Mouse (Mus musculus) intestine, embryonic 15.5 days (tissue): Measurements from ENCODE around the gene Nalcn. TPM values are rescaled to one million over a fixed set of nuclear protein-coding genes. Genes with fewer than 3 reads are reported as not detected.

Experiments
- ATAC-seq: fragments of 200-750 bp; cut with Nextera tagmentation; 2 replicates; pipeline ENCODE4 v1.8.0; 2017; ENCODE audit warnings: moderate TSS enrichment, moderate library complexity
- H3K27ac ChIP-seq: fragments of 300-500 bp; sonication (generic); 2 replicates; pipeline ENCODE4 v1.5.1; 2015; ENCODE audit warnings: mild to moderate bottlenecking, inconsistent platforms
- H3K27me3 ChIP-seq: fragments of 300-500 bp; sonication (generic); replicated peaks from 2 replicates; pipeline ENCODE4 v1.6.1; 2015; ENCODE audit warnings: inconsistent platforms
- H3K36me3 ChIP-seq: fragments of 300-500 bp; sonication (generic); 2 replicates; pipeline ENCODE4 v1.6.1; 2015; ENCODE audit warnings: inconsistent platforms
- H3K4me1 ChIP-seq: fragments of 300-500 bp; sonication (generic); replicated peaks from 2 replicates; pipeline ENCODE4 v1.6.1; 2015; ENCODE audit warnings: inconsistent platforms
- H3K4me2 ChIP-seq: fragments of 300-500 bp; sonication (generic); replicated peaks from 2 replicates; pipeline ENCODE4 v1.6.1; 2015; ENCODE audit warnings: mild to moderate bottlenecking, inconsistent platforms
- H3K4me3 ChIP-seq: fragments of 300-500 bp; sonication (generic); replicated peaks from 2 replicates; pipeline ENCODE4 v1.5.1; 2015; ENCODE audit warnings: inconsistent platforms
- H3K9ac ChIP-seq: fragments of 300-500 bp; sonication (generic); 2 replicates; pipeline ENCODE4 v1.6.1; 2015; ENCODE audit warnings: inconsistent platforms
- H3K9me3 ChIP-seq: fragments of 300-500 bp; sonication (generic); 2 replicates; pipeline ENCODE4 v1.6.1; 2016; ENCODE audit warnings: inconsistent platforms
- WGBS: fragments of 180-500 bp; shearing (Covaris S2); methylation state at CpG from one replicate; pipeline ENCODE4 v1.1.7; 2015; 5-methylcytosine and 5-hydroxymethylcytosine counted together
- polyA plus RNA-seq: library from polyadenylated mRNA; unstranded; fragments of >200 nt; fragmentation: Nextera tagmentation; extraction: Ambion mirVana; gene quantifications from 2 replicates; pipeline ENCODE4 v1.2.1, GENCODE M21; 2015

Gene Nalcn
- polyA plus RNA-seq, 1 experiment from 2014 or later, result 1.0 TPM

GRCm38 (mm10) chr14:123272121-123272520 lies 354.8 kb downstream of the Nalcn start:
- ATAC-seq, result no peak
- H3K4me2 ChIP-seq, result no peak overlapping the region
- WGBS, result 62% methylated on average over 2 of the region's 2 CpGs
- H3K27me3 ChIP-seq, result no peaks in the 10 kb centered on the region
- no peak overlapping the region for H3K4me3 ChIP-seq
- H3K36me3 ChIP-seq, result no peaks in the 10 kb centered on the region
- no peak overlapping the region for H3K9ac ChIP-seq
- H3K27ac ChIP-seq, result no peak overlapping the region
- H3K4me1 ChIP-seq, result no peaks in the 10 kb centered on the region
- H3K9me3 ChIP-seq, result no peaks in the 10 kb centered on the region

- no peaks in the 10 kb centered on the region for H3K36me3 ChIP-seq
- no peak overlapping the region for H3K27ac ChIP-seq
- 57% methylated on average over 1 of the region's 1 CpGs for WGBS
- no peak overlapping the region for H3K4me2 ChIP-seq
- H3K9ac ChIP-seq, result no peak overlapping the region
- ATAC-seq, result peak; percentile 69
- H3K27me3 ChIP-seq, result no peaks in the 10 kb centered on the region
- H3K4me1 ChIP-seq, result no peaks in the 10 kb centered on the region
- no peak overlapping the region for H3K4me3 ChIP-seq
- no peaks in the 10 kb centered on the region for H3K9me3 ChIP-seq
Measured at GRCm38 (mm10) chr14:123240738-123241137, 386.2 kb downstream of the Nalcn start.

- H3K4me3 ChIP-seq, result no peak overlapping the region
- H3K27me3 ChIP-seq, result no peaks in the 10 kb centered on the region
- no peak for ATAC-seq
- H3K27ac ChIP-seq, result no peak overlapping the region
- H3K36me3 ChIP-seq, result no peaks in the 10 kb centered on the region
- no peak overlapping the region for H3K4me2 ChIP-seq
- H3K9ac ChIP-seq, result no peak overlapping the region
- WGBS, result 12% methylated on average over 2 of the region's 2 CpGs
- no peaks in the 10 kb centered on the region for H3K4me1 ChIP-seq
- H3K9me3 ChIP-seq, result no peaks in the 10 kb centered on the region
Measured at GRCm38 (mm10) chr14:123239945-123240344, 387.0 kb downstream of the Nalcn start.

GRCm38 (mm10) chr14:123237002-123237401 lies 389.9 kb downstream of the Nalcn start:
- no peak for ATAC-seq
- Histone ChIP-seq H3K4me1 (no peaks in the 10 kb centered on the region), H3K9me3 (no peaks in the 10 kb centered on the region), H3K4me2 (no peak overlapping the region), H3K4me3 (no peak overlapping the region), H3K36me3 (no peaks in the 10 kb centered on the region), H3K27ac (no peak overlapping the region), H3K9ac (no peak overlapping the region), H3K27me3 (no peaks in the 10 kb centered on the region)
- 67% methylated on average over 2 of the region's 2 CpGs for WGBS

- Histone ChIP-seq H3K27me3 (no peaks in the 10 kb centered on the region), H3K9me3 (no peaks in the 10 kb centered on the region), H3K4me1 (no peaks in the 10 kb centered on the region), H3K27ac (no peak overlapping the region), H3K36me3 (no peaks in the 10 kb centered on the region), H3K4me3 (no peak overlapping the region), H3K9ac (no peak overlapping the region), H3K4me2 (no peak overlapping the region)
- no peak for ATAC-seq
Measured at GRCm38 (mm10) chr14:123232630-123233206, 394.2 kb downstream of the Nalcn start.

Other genes starting within 250 kb of the Nalcn start
- gene Itgbl1, start 32.8 kb upstream of the Nalcn start, polyA plus RNA-seq, result 0.19 and 0.27 TPM in 2 replicates